Mouse (Mus musculus): ENCODE measurements around the gene Anks4b. TPM values are rescaled to one million over a fixed set of nuclear protein-coding genes. Genes with fewer than 3 reads are reported as not detected.

Gene Anks4b
- polyA plus RNA-seq, 1 experiment from 2014 or later = 1.7 TPM

DNA sequence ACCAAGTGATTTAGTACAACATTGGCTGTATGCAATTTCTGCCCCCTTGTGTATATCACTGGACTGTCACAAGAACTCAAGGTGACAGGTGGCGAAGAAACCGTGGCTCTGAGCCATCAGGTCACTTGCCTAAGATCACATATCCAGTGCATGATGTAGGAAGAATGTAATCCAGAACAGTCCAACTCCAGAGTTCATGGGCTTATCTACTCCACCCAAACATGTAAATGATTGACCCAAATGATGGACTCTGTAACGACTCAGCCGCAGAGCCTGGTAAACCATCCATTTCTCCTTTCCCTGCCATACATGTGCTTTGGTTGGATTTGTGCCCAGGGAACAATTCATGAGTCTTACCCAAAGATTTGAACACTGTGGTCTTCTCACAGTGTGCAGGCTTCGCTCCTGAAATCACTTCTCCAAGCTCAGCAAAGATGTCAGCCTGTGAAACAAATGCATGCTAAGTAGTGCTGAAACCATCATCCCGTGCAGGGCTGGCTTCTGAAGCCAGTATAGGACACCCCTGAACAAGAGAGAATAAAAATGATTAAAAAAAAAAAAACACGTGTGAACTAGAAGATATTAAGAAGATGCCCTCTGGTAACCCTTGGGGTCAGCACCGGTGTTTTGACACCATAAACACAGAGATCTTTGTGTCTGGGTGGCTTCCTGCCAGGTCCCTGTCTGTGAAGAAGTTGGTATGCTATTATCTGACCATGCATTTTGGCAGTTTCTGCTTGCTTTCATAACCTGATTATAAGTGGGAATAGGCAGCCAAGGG lies 15.9 kb downstream of the Anks4b start:
- Histone ChIP-seq H3K4me1 (replicated peaks) (no peaks in the 10 kb centered on the region), H3K27ac (replicated peaks) (peak overlapping the region; percentile 57; the same call in 1 of the 2 replicates), H3K36me3 (replicated peaks) (no peaks in the 10 kb centered on the region), H3K4me2 (no peak overlapping the region), H3K9ac (no peak overlapping the region), H3K27me3 (no peaks in the 10 kb centered on the region), H3K4me3 (replicated peaks) (no peak overlapping the region), H3K9me3 (replicated peaks) (no peaks in the 10 kb centered on the region)
- WGBS (ENCODE audit: insufficient replicate concordance) = 55% methylated on average over 8 of the region's 8 CpGs
- peak; percentile 79 for ATAC-seq (ENCODE audit: insufficient read depth)

DNA sequence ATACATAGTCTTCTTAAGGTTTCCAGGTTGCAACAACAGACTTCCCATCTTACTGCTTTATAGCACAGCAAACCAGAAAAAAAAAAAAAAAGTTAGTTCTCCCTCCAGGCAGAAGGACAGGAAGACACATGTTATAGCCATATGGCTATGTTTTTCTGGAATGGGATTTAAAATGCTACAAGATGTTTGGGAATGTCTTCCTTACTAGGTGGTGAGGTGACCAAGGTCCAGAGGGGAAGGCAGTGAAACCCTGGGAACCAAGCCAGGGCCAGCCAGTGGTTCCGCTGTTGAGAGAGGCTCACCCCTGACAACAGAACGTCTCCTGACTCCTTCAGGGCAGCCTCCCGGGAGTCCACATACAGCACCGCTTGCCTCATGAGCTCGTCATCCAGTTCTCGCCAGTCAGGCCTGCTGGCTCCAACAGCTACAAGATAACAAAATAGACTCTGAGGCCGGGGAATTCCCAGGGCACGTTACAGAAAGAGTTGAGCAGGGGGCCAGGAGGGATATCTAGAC lies 16.6 kb downstream of the Anks4b start:
- Histone ChIP-seq H3K27me3 (no peaks in the 10 kb centered on the region), H3K4me3 (replicated peaks) (no peak overlapping the region), H3K27ac (replicated peaks) (peak overlapping the region; percentile 57; the same call in 1 of the 2 replicates), H3K4me2 (no peak overlapping the region), H3K9ac (no peak overlapping the region), H3K4me1 (replicated peaks) (no peaks in the 10 kb centered on the region), H3K9me3 (replicated peaks) (no peaks in the 10 kb centered on the region), H3K36me3 (replicated peaks) (no peaks in the 10 kb centered on the region)
- 52% methylated on average over 8 of the region's 8 CpGs for WGBS (ENCODE audit: insufficient replicate concordance)
- peak; percentile 35 for ATAC-seq (ENCODE audit: insufficient read depth)

DNA sequence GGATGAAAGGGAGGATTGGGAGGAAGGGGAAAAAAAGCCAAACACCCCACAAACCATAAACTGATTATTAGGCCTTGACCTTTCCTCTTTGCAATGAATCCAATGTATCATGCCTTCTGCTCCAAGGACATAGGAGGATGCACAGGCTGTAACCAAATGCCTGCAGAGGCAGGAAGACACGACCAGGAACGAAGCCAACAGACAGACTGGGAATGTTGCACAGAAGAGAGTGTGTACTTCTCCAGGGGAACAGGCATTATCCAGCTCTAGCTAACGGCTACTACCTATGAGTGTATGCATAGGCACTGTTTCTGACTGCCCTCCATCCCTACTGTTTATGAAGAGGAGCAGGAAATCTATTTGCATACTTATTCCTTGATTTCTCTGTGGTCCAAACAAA lies 18.5 kb downstream of the Anks4b start:
- H3K4me1 ChIP-seq (replicated peaks) = no peaks in the 10 kb centered on the region
- no peaks in the 10 kb centered on the region for H3K36me3 ChIP-seq (replicated peaks)
- H3K9me3 ChIP-seq (replicated peaks) = no peaks in the 10 kb centered on the region
- H3K4me2 ChIP-seq = no peak overlapping the region
- H3K4me3 ChIP-seq (replicated peaks) = no peak overlapping the region
- H3K27me3 ChIP-seq = no peaks in the 10 kb centered on the region
- no peak for ATAC-seq (ENCODE audit: insufficient read depth)
- H3K9ac ChIP-seq = no peak overlapping the region
- H3K27ac ChIP-seq (replicated peaks) = no peak overlapping the region
- 53% methylated on average over 3 of the region's 3 CpGs for WGBS (ENCODE audit: insufficient replicate concordance)

DNA sequence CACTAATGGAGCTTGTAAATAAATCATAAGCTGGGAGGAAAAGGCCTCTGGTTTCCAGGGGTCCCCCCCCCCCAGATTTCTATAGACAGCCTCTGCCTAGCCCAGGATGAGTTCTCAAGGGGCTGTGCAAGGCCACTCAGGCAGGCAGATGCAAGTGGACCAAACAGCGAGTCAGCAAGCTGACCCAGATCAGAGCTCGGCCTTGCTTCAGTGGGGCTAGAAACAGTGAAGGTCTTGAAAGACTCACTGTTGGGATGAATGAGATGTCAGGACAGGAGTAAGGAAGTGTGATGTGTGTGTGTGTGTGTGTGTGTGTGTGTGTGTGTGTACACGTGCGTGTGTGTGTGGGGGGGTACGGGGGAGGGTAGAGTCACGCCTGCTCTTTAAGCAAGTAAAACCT lies 19.2 kb downstream of the Anks4b start:
- Histone ChIP-seq H3K4me3 (replicated peaks) (no peak overlapping the region), H3K36me3 (replicated peaks) (no peaks in the 10 kb centered on the region), H3K27me3 (no peaks in the 10 kb centered on the region), H3K9me3 (replicated peaks) (no peaks in the 10 kb centered on the region), H3K4me1 (replicated peaks) (no peaks in the 10 kb centered on the region), H3K9ac (no peak overlapping the region), H3K4me2 (no peak overlapping the region), H3K27ac (replicated peaks) (no peak overlapping the region)
- ATAC-seq (ENCODE audit: insufficient read depth) = no peak
- WGBS (ENCODE audit: insufficient replicate concordance) = 67% methylated on average over 6 of the region's 6 CpGs

DNA sequence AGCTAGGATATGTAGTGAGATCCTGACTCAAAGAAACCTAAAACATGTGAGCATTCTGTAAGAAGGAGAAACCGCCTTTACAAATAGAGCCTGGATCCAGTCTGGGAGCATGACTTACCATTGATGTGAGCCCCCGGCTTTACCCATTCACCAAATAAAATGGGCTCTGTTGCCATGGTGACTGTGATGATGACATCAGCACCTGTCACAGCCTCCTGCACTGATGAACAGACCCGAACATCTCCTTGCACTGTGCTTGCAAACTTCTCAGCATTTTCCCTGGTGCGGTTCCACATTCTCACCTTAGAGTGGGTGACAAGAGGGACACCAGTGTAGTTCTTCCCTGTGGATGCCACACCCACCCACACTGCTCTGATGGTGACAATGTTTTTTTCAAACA lies 21.5 kb downstream of the Anks4b start:
- WGBS (ENCODE audit: insufficient replicate concordance) = 69% methylated on average over 4 of the region's 4 CpGs

DNA sequence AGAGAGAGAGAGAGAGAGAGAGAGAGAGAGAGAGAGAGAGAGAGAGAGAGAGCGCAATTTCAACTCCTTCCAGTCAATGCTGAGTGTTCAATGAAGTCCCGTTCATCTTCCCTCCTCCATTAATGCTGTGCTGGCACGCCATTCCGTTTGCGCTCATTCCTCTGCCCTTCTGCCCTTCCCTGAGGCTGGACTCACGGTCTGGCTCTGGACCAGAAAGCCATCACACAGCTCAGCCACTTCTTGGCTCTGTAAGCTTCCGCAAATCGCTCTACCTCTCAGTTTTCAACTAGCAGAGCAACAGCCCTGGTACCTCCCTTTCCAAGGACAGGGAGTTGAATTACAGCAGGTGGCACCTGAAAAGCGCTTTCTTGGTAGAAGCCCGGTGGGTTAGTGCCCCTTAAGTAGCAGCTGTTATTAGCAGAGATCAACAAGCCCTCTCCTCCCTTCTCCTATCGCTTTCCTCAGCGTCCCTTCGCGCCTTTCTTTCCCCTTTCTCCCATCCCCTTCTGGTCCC lies 27.6 kb downstream of the Anks4b start:
- Histone ChIP-seq H3K27me3 (peaks cover 16% of the 10 kb centered on the region), H3K36me3 (replicated peaks) (no peaks in the 10 kb centered on the region), H3K27ac (replicated peaks) (no peak overlapping the region), H3K9me3 (replicated peaks) (no peaks in the 10 kb centered on the region), H3K9ac (no peak overlapping the region), H3K4me1 (replicated peaks) (no peaks in the 10 kb centered on the region), H3K4me3 (replicated peaks) (no peak overlapping the region), H3K4me2 (peak overlapping the region; percentile 39)
- no peak for ATAC-seq (ENCODE audit: insufficient read depth)
- 4% methylated on average over 14 of the region's 14 CpGs for WGBS (ENCODE audit: insufficient replicate concordance)

More for the DNA sequence above, 21.5 kb downstream of the Anks4b start:
- Histone ChIP-seq H3K4me3 (replicated peaks) (no peak overlapping the region), H3K9ac (no peak overlapping the region), H3K4me1 (replicated peaks) (no peaks in the 10 kb centered on the region), H3K27ac (replicated peaks) (no peak overlapping the region), H3K27me3 (no peaks in the 10 kb centered on the region), H3K4me2 (no peak overlapping the region), H3K9me3 (replicated peaks) (no peaks in the 10 kb centered on the region), H3K36me3 (replicated peaks) (no peaks in the 10 kb centered on the region)
- ATAC-seq (ENCODE audit: insufficient read depth) = no peak

DNA sequence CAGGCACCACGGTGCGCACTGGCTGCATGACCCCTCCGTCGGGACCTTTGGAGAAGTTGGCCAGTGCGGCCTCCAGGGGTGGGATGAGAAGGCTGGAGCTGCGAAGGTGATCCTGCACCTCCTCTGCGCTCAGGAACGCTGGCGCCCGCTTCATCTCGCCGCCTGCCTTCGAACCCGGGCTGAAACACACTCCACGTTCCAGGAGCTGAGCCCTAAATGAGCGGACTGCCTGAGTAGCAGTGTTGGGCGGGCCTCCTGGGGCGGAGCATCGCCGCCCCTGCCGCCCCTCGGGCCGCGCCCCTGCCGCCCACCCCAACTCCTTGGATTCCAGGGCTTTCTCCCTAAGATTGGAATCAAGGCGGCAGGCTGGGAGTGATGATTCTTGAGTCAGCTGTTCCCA lies 28.1 kb downstream of the Anks4b start, which contains the start of gene Crym:
TSS of gene Crym (minus strand) at position 341 of the 400 bp plus-strand sequence.
- no peak within 1 kb of the TSS for H3K4me3 ChIP-seq (replicated peaks)
- no peaks in the 10 kb centered on the region for H3K4me1 ChIP-seq (replicated peaks)
- H3K27ac ChIP-seq (replicated peaks) = no peak within 1 kb of the TSS
- no peak within 1 kb of the TSS for H3K9ac ChIP-seq
- H3K9me3 ChIP-seq (replicated peaks) = no peaks in the 10 kb centered on the region
- no peak for ATAC-seq (ENCODE audit: insufficient read depth)
- peak within 1 kb of the TSS; percentile 39 for H3K4me2 ChIP-seq
- WGBS (ENCODE audit: insufficient replicate concordance) = 4% methylated on average over 26 of the region's 26 CpGs
- H3K36me3 ChIP-seq (replicated peaks) = no peaks in the 10 kb centered on the region
- peaks cover 16% of the 10 kb centered on the region for H3K27me3 ChIP-seq

DNA sequence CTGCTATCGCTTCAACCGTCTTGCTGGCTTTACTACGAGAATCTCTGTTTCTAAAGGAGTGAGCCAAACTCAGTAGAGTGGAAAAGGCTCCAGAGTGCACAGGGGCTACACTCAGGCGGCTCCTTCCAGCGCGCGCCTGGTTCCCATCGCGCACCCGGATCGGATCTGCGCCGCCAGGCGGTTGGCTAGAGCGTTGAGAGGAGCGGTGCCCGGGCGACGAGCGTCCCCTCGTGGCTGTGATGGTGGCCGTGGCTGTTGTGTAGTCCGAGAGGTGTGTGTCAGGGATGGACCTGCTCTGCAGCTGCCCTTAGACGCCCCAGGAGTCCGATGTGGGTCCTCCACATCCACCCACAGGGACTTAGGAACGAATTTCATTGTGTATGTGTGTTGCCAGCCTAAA lies 30.1 kb downstream of the Anks4b start, which contains the start of gene Abca14:
TSS of gene Abca14 (plus strand) at position 173 of the 400 bp plus-strand sequence.
- H3K27me3 ChIP-seq = peaks cover 16% of the 10 kb centered on the region
- H3K27ac ChIP-seq (replicated peaks) = no peak within 1 kb of the TSS
- WGBS (ENCODE audit: insufficient replicate concordance) = 5% methylated on average over 26 of the region's 26 CpGs
- no peak for ATAC-seq (ENCODE audit: insufficient read depth)
- H3K4me3 ChIP-seq (replicated peaks) = no peak within 1 kb of the TSS
- no peaks in the 10 kb centered on the region for H3K4me1 ChIP-seq (replicated peaks)
- H3K9ac ChIP-seq = no peak within 1 kb of the TSS
- H3K9me3 ChIP-seq (replicated peaks) = no peaks in the 10 kb centered on the region
- no peak within 1 kb of the TSS for H3K4me2 ChIP-seq
- no peaks in the 10 kb centered on the region for H3K36me3 ChIP-seq (replicated peaks)

DNA sequence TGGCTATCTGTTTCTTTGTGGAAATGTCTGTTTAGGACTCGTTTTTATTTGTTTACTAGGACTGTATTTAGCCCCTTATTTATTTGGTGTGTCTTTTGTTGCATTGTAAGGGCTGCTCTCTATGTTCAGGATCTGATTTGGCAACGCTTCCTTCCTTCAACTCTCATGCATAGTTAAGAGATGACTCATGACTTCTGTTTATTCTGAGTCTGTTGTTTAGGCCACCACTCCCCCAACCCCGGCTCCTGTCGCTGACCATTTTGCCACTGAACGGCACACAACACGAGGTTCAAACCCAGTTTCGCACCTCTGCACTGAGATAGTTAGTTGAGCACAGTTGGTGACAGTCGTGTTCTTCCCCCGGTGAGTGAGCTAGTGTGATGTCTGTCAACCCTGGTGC lies 32.3 kb downstream of the Anks4b start:
- Histone ChIP-seq H3K4me1 (replicated peaks) (no peaks in the 10 kb centered on the region), H3K36me3 (replicated peaks) (no peaks in the 10 kb centered on the region), H3K4me3 (replicated peaks) (no peak overlapping the region), H3K27ac (replicated peaks) (no peak overlapping the region), H3K9ac (no peak overlapping the region), H3K4me2 (no peak overlapping the region), H3K27me3 (peaks cover 11% of the 10 kb centered on the region), H3K9me3 (replicated peaks) (no peaks in the 10 kb centered on the region)
- no peak for ATAC-seq (ENCODE audit: insufficient read depth)
- WGBS (ENCODE audit: insufficient replicate concordance) = 27% methylated on average over 9 of the region's 9 CpGs

DNA sequence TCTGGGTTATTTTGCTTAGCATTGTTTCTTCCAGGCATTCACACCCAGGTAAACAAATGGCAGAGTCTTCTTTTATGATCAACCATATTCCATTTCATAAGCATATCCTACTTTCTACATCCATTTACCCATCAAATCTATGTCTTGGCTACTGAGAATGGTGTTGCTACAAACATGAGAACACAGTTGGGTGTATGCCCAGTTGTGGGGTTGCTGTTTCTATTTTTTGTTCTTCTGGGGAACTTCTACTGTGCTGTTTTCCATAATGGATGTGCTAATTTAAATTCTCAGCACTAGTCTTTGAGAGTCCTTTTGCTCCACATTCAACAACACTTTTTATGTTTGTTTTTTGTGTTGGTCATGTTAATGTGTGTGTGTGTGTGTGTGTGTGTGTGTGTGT lies 54.9 kb downstream of the Anks4b start:
- no peak overlapping the region for H3K27ac ChIP-seq (replicated peaks)
- no peaks in the 10 kb centered on the region for H3K27me3 ChIP-seq

More for the DNA sequence above, 54.9 kb downstream of the Anks4b start:
- H3K4me2 ChIP-seq = no peak overlapping the region
- no peaks in the 10 kb centered on the region for H3K9me3 ChIP-seq (replicated peaks)
- H3K9ac ChIP-seq = no peak overlapping the region
- no peaks in the 10 kb centered on the region for H3K36me3 ChIP-seq (replicated peaks)
- H3K4me1 ChIP-seq (replicated peaks) = no peaks in the 10 kb centered on the region
- no peak overlapping the region for H3K4me3 ChIP-seq (replicated peaks)
- ATAC-seq (ENCODE audit: insufficient read depth) = no peak

All from liver, embryonic 15.5 days (tissue).